Mouse (Mus musculus) lung, embryonic 16.5 days (tissue): Measurements from ENCODE around the gene Mpdu1. TPM values are rescaled to one million over a fixed set of nuclear protein-coding genes. Genes with fewer than 3 reads are reported as not detected.

Experiments
- ATAC-seq: fragments of 200-750 bp; cut with Nextera tagmentation; 2 replicates; pipeline ENCODE4 v1.8.0; 2017; ENCODE audit warnings: low read depth, mild to moderate bottlenecking, moderate library complexity
- H3K27ac ChIP-seq: fragments of 300-500 bp; sonication (generic); 2 replicates; pipeline ENCODE4 v1.5.1; 2014; ENCODE audit warnings: mild to moderate bottlenecking, control low read depth, low read length
- H3K27me3 ChIP-seq: fragments of 300-500 bp; sonication (generic); 2 replicates; pipeline ENCODE4 v1.6.1; 2014; ENCODE audit warnings: low read depth, low read length, mixed read lengths; ENCODE audit not compliant: control insufficient read depth, insufficient read depth
- H3K36me3 ChIP-seq: fragments of 300-500 bp; sonication (generic); 2 replicates; pipeline ENCODE4 v1.6.1; 2014; ENCODE audit warnings: low read length; ENCODE audit not compliant: control insufficient read depth, insufficient read depth
- H3K4me1 ChIP-seq: fragments of 300-500 bp; sonication (generic); replicated peaks from 2 replicates; pipeline ENCODE4 v1.6.1; 2014; ENCODE audit warnings: low read length, mixed read lengths; ENCODE audit not compliant: control insufficient read depth, insufficient read depth
- H3K4me2 ChIP-seq: fragments of 300-500 bp; sonication (generic); 2 replicates; pipeline ENCODE4 v1.6.1; 2014; ENCODE audit warnings: low read depth, low read length, control low read depth
- H3K4me3 ChIP-seq: fragments of 300-500 bp; sonication (generic); 2 replicates; pipeline ENCODE4 v1.5.1; 2014; ENCODE audit warnings: mild to moderate bottlenecking, low read length, control low read depth
- H3K9ac ChIP-seq: fragments of 300-500 bp; sonication (generic); 2 replicates; pipeline ENCODE4 v1.6.1; 2014; ENCODE audit warnings: low read length, control low read depth
- H3K9me3 ChIP-seq: fragments of 300-500 bp; sonication (generic); 2 replicates; pipeline ENCODE4 v1.6.1; 2016; ENCODE audit warnings: low read length; ENCODE audit not compliant: control insufficient read depth
- WGBS: fragments of 180-500 bp; shearing (Covaris S2); extraction: QIAGEN DNeasy Blood & Tissue Kit; methylation state at CpG from one replicate; pipeline ENCODE4 v1.1.7; 2014; 5-methylcytosine and 5-hydroxymethylcytosine counted together
- polyA plus RNA-seq: library from polyadenylated mRNA; unstranded; fragments of >200 nt; fragmentation: Nextera tagmentation; extraction: Ambion mirVana; gene quantifications from 2 replicates; pipeline ENCODE4 v1.2.1, GENCODE M21; 2015

Mpdu1 gene
- polyA plus RNA-seq: 65.5 and 71.0 TPM in 2 replicates

GRCm38 (mm10) chr11:69662213-69662966, at the start of gene Mpdu1:
Mpdu1 (minus strand) TSS chr11:69662642.
- Histone ChIP-seq H3K36me3 (peaks cover 26% of the 10 kb centered on the region), H3K4me1 (peaks cover 13% of the 10 kb centered on the region), H3K9ac (peak within 1 kb of the TSS; percentile 76), H3K4me3 (peak within 1 kb of the TSS; percentile 69), H3K4me2 (peak within 1 kb of the TSS; percentile 58), H3K27ac (peak within 1 kb of the TSS; percentile 97), H3K9me3 (no peaks in the 10 kb centered on the region), H3K27me3 (no peaks in the 10 kb centered on the region)
- under 1% methylated on average over 48 of the region's 48 CpGs for WGBS
- peak; percentile 97 for ATAC-seq

GRCm38 (mm10) chr11:69711082-69711481, 48.6 kb upstream of the Mpdu1 start:
- 67% methylated on average over 2 of the region's 2 CpGs for WGBS
- Histone ChIP-seq H3K9me3 (no peaks in the 10 kb centered on the region), H3K4me2 (no peak overlapping the region), H3K36me3 (no peaks in the 10 kb centered on the region), H3K9ac (no peak overlapping the region), H3K4me3 (no peak overlapping the region), H3K27ac (no peak overlapping the region), H3K27me3 (no peaks in the 10 kb centered on the region), H3K4me1 (peaks cover under 1% of the 10 kb centered on the region; the same call in 1 of the 2 replicates)
- no peak for ATAC-seq

DNA sequence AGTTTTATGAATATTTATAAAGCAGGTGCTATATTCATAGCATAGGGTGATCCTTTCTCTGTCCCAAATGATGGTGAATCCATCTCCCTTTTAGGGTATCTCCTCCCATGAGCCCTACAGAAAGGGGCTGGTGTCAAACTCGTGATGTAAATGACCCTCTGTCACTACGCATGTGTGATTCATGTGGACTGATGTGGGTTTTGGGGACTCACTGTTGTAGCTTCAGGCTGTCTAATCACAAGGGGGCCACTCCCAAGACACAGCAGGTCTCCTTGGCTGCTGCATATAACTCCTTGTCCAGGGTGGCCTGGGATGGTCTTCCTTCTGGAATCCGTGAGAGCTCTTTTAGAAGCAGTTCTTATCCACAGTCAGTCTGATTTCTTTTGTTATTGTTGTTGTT, 48.0 kb upstream of the Mpdu1 start:
- ATAC-seq: no peak
- WGBS: 77% methylated on average over 3 of the region's 3 CpGs
- Histone ChIP-seq H3K4me2 (no peak overlapping the region), H3K27me3 (no peaks in the 10 kb centered on the region), H3K9ac (no peak overlapping the region), H3K9me3 (no peaks in the 10 kb centered on the region), H3K4me3 (no peak overlapping the region), H3K36me3 (no peaks in the 10 kb centered on the region), H3K27ac (no peak overlapping the region), H3K4me1 (no peaks in the 10 kb centered on the region)

DNA sequence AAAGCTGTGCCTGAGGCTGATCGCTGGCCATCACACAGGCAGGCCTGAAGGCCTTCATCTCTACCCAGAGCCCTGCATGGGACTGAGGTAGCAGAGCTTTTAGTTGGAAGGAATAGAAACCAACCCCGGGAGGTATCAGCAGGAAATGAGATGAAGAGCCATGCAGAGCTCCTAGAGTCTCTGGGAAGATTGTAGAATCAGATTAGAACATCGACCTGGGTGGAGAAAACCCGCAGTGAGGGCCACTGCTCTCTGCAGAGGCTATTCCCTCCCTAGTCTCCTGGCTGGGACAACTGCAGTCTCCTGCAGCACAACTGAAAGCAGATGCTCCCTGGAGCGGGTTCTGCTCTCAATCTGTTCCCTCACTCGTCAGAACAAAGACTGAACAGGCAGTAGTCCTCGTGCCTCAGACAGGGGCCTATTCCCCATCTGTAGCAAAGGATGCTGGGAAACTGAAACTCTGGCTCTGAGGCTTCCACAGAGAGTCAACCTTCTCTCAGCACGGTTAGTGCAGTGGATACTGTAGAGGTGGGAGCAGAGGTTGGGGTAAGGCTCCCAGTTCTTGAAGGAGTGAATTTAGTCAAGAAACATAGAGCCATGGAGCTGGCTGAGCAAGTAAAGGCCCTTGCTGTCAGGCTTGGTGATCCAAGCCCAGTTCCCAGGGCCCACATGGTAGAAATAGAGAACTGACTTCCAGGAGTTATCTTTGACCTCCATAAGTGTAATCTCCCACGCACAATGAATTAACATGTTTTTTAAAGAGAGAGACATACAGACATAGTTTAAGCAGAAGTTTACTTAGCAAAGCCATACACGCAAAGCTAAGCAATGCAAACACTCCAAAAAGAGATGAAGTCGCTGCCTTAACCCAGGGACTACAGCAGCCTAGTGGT, 47.4 kb upstream of the Mpdu1 start:
- ATAC-seq: no peak
- no peaks in the 10 kb centered on the region for H3K27me3 ChIP-seq
- WGBS: 45% methylated on average over 11 of the region's 11 CpGs
- no peaks in the 10 kb centered on the region for H3K9me3 ChIP-seq
- no peak overlapping the region for H3K4me2 ChIP-seq
- no peak overlapping the region for H3K9ac ChIP-seq
- no peaks in the 10 kb centered on the region for H3K36me3 ChIP-seq
- H3K4me3 ChIP-seq: no peak overlapping the region
- no peaks in the 10 kb centered on the region for H3K4me1 ChIP-seq
- no peak overlapping the region for H3K27ac ChIP-seq

- no peaks in the 10 kb centered on the region for H3K9me3 ChIP-seq
- 71% methylated on average over 3 of the region's 3 CpGs for WGBS
- H3K9ac ChIP-seq: no peak overlapping the region
- no peaks in the 10 kb centered on the region for H3K27me3 ChIP-seq
- H3K27ac ChIP-seq: no peak overlapping the region
- no peaks in the 10 kb centered on the region for H3K4me1 ChIP-seq
- no peak for ATAC-seq
- no peak overlapping the region for H3K4me2 ChIP-seq
- H3K36me3 ChIP-seq: no peaks in the 10 kb centered on the region
- no peak overlapping the region for H3K4me3 ChIP-seq
These were observed 46.3 kb upstream of the Mpdu1 start for GRCm38 (mm10) chr11:69708614-69709265.

DNA sequence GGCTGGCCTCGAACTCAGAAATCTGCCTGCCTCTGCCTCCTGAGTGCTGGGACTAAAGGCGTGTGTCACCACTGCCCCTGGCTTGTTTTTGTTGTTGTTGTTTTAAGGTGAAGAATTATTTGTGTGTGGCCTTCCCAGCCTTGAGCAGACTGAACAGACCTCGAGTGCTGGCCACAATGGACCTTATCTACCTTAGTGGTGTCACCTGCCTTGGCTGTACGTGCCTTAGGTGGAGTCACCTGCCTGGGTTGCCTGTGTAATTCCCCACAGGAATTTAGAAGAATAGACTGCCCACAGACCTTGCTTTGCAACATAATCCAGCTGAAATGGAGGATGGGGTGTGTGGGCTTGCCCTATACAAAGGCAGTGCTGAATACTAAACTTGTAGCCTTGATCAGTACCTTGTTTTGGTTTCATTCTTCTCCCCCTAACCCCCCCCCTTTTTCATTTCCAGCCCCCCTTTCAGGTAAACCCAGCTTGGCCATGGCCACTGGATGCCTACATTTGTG, 45.5 kb upstream of the Mpdu1 start:
- WGBS: 79% methylated on average over 4 of the region's 4 CpGs
- Histone ChIP-seq H3K4me1 (no peaks in the 10 kb centered on the region), H3K36me3 (no peaks in the 10 kb centered on the region), H3K27me3 (no peaks in the 10 kb centered on the region), H3K9ac (no peak overlapping the region), H3K4me3 (no peak overlapping the region), H3K9me3 (no peaks in the 10 kb centered on the region), H3K4me2 (no peak overlapping the region), H3K27ac (no peak overlapping the region)
- no peak for ATAC-seq

GRCm38 (mm10) chr11:69707480-69707847, 45.0 kb upstream of the Mpdu1 start:
- Histone ChIP-seq H3K9ac (no peak overlapping the region), H3K4me2 (no peak overlapping the region), H3K36me3 (no peaks in the 10 kb centered on the region), H3K9me3 (no peaks in the 10 kb centered on the region), H3K4me3 (no peak overlapping the region), H3K27ac (no peak overlapping the region), H3K4me1 (no peaks in the 10 kb centered on the region), H3K27me3 (no peaks in the 10 kb centered on the region)
- ATAC-seq: no peak
- 87% methylated on average over 4 of the region's 4 CpGs for WGBS

DNA sequence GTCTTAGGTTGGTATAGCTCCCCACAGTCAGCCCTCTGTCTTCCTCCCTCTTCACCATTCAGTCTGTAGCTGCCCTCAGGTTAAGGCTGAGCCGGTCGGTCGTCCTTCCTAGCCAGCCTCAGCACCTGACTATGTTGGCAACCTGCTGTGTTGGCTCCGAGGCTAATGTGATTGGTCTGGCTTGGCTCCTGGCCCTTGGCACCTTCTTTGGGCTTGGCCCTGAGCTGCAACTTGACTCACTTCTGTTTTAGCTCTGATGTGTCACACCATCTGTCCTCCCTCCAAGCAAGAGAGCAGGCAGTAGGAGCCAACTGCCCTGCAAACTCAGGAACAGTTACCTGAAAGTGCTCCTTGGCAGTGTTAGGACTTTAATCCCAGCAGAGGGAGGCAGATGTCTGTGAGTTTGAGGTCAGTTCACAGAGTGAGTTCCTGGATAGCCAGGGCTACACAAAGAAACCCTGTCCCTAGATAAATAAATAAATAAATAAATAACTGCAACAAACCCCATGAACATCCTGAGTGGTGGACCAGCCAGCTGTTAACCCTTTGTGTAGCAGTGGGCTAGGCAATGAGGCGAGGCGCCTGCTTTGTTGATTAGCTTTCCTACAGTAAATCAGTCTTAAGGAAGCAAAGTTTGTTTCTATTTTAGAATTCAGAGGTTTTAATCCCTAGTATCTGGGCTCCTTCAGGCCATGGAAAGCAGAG, 44.5 kb upstream of the Mpdu1 start:
- Histone ChIP-seq H3K36me3 (no peaks in the 10 kb centered on the region), H3K4me1 (no peaks in the 10 kb centered on the region), H3K4me3 (no peak overlapping the region), H3K4me2 (no peak overlapping the region), H3K27ac (no peak overlapping the region), H3K27me3 (no peaks in the 10 kb centered on the region), H3K9me3 (no peaks in the 10 kb centered on the region), H3K9ac (no peak overlapping the region)
- WGBS: 49% methylated on average over 6 of the region's 6 CpGs
- ATAC-seq: no peak
